Mouse (Mus musculus) CD4-positive helper T cell, adult 2 months (primary cell): ENCODE data around the gene Olfr1168.
"Not testable (repeated sequence)": the region's sequence is repeated elsewhere in the genome, so short reads cannot be mapped to it uniquely, and the experiment has no call there.

ENCODE experiments used
- DNase-seq: peaks from one replicate; pipeline ENCODE4 v3.0.0-alpha.2; 2012; ENCODE audit warnings: low read depth, missing footprints, low spot score

The Olfr1168 gene

GRCm38 (mm10) chr2:88181580-88181979 lies at the start of gene Olfr1168:
Gene Olfr1168 (plus strand): TSS chr2:88181880.
- DNase-seq, result no peak

- DNase-seq, result not testable (repeated sequence)
Observed at GRCm38 (mm10) chr2:88155093-88155492, 26.6 kb upstream of the Olfr1168 start, which contains the start of gene Olfr1167. Gene Olfr1167 (minus strand): TSS chr2:88155193.

GRCm38 (mm10) chr2:88220784-88221183 lies 39.1 kb downstream of the Olfr1168 start:
- no peak for DNase-seq

GRCm38 (mm10) chr2:88228234-88228633 lies 46.6 kb downstream of the Olfr1168 start, which contains the start of gene Olfr1170:
Gene Olfr1170 (minus strand): TSS chr2:88228334.
- no peak for DNase-seq
